Mouse (Mus musculus) embryo, embryonic 9.5 days (tissue): ENCODE data around the gene Flt1.
"Not testable (repeated sequence)": the region's sequence is repeated elsewhere in the genome, so short reads cannot be mapped to it uniquely, and the experiment has no call there.

Source experiments
- DNase-seq: peaks from one replicate; pipeline ENCODE4 v3.0.0-alpha.2; 2017; ENCODE audit errors: extremely low spot score

The Flt1 gene

GRCm38 (mm10) chr5:147614659-147615058 lies 111.2 kb downstream of the Flt1 start:
- DNase-seq: no peak

GRCm38 (mm10) chr5:147611348-147611747 lies 114.5 kb downstream of the Flt1 start:
- not testable (repeated sequence) for DNase-seq

- DNase-seq: no peak
These were observed 118.4 kb downstream of the Flt1 start for GRCm38 (mm10) chr5:147607256-147607975.

- no peak for DNase-seq
These were observed 119.1 kb downstream of the Flt1 start for GRCm38 (mm10) chr5:147606751-147607150.

GRCm38 (mm10) chr5:147601460-147602360 lies 124.1 kb downstream of the Flt1 start:
- peak; percentile 10 for DNase-seq

- no peak for DNase-seq
These were observed 128.0 kb downstream of the Flt1 start for GRCm38 (mm10) chr5:147597825-147598224.

GRCm38 (mm10) chr5:147589814-147590213 lies 136.0 kb downstream of the Flt1 start:
- DNase-seq: peak; percentile 10

GRCm38 (mm10) chr5:147585070-147585469 lies 140.7 kb downstream of the Flt1 start:
- DNase-seq: no peak

GRCm38 (mm10) chr5:147584648-147585047 lies 141.2 kb downstream of the Flt1 start:
- no peak for DNase-seq

- DNase-seq: peak; percentile 76
These were observed 142.0 kb downstream of the Flt1 start for GRCm38 (mm10) chr5:147583702-147584298.

- no peak for DNase-seq
These were observed 145.6 kb downstream of the Flt1 start for GRCm38 (mm10) chr5:147580181-147580580.

- DNase-seq: no peak
These were observed 146.1 kb downstream of the Flt1 start for GRCm38 (mm10) chr5:147579691-147580090.

GRCm38 (mm10) chr5:147579148-147579547 lies 146.7 kb downstream of the Flt1 start:
- DNase-seq: no peak

- no peak for DNase-seq
These were observed 148.8 kb downstream of the Flt1 start for GRCm38 (mm10) chr5:147577003-147577402.

- DNase-seq: no peak
These were observed 151.3 kb downstream of the Flt1 start for GRCm38 (mm10) chr5:147574517-147574916.

GRCm38 (mm10) chr5:147573555-147573954 lies 152.3 kb downstream of the Flt1 start:
- no peak for DNase-seq

GRCm38 (mm10) chr5:147572695-147573094 lies 153.1 kb downstream of the Flt1 start:
- DNase-seq: no peak

- no peak for DNase-seq
These were observed 159.5 kb downstream of the Flt1 start for GRCm38 (mm10) chr5:147566335-147566734.

GRCm38 (mm10) chr5:147565444-147565843 lies 160.4 kb downstream of the Flt1 start:
- no peak for DNase-seq

- DNase-seq: no peak
These were observed 161.6 kb downstream of the Flt1 start for GRCm38 (mm10) chr5:147564140-147564590.

- DNase-seq: no peak
These were observed 162.2 kb downstream of the Flt1 start for GRCm38 (mm10) chr5:147563511-147564139.

- DNase-seq: not testable (repeated sequence)
These were observed 168.2 kb downstream of the Flt1 start for GRCm38 (mm10) chr5:147557641-147558040.
